In the genomic region with DNA sequence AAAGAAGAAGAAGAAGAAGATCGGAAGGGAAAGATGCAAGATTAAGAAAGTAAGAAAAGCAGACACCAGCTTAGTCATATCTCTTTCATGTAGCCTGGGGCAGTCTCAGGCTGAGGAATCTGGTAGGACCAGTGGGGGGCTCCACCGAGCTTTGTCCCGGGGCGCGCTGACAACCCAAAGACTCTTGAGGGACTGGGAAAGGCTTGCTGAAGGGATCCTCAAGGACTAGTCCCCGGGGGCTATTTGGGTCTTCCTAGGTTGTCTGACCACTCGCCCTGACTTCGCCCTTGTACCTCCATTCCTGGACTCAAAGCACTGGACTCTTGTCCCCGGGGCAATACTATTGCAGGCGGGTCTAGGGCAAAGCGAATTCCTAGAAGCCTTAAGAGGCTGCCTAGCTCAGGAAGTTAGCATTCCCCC, we compare ENCODE assay signal across 8 mouse cellular contexts. TPM values are rescaled to one million over a fixed set of nuclear protein-coding genes. Genes with fewer than 3 reads are reported as not detected.
DNase-seq lines count a peak whose midpoint lies in the region; ATAC-seq lines count a peak whose summit lies in the region.

No protein-coding gene starts in this region.

- peaks cover 2% of the 10 kb centered on the region for H3K36me3 ChIP-seq in intestine, embryonic 16.5 days (ENCODE audit: control insufficient read depth, insufficient read depth, low read length)
- no peaks in the 10 kb centered on the region for H3K36me3 ChIP-seq in limb, embryonic 11.5 days (ENCODE audit: control insufficient read depth, insufficient read depth, low read length)
- H3K36me3 ChIP-seq in midbrain, embryonic 11.5 days (ENCODE audit: control insufficient read depth, insufficient read depth, low read length), result no peaks in the 10 kb centered on the region

- DNase-seq in urinary bladder, adult 18-20 months (ENCODE audit: low spot score in 2 of 2), result peak; percentile 62 to 75
- DNase-seq in urinary bladder, postnatal 10 days (ENCODE audit: low spot score), result no peak
- peak; percentile 82 for DNase-seq in embryo, embryonic 10.5 days (ENCODE audit: low spot score)
- peak; percentile 59 to 71 for DNase-seq in gastrocnemius, postnatal 4 days (ENCODE audit: low spot score in 2 of 2)
- DNase-seq in limb, embryonic 11.5 days (ENCODE audit: low spot score), result peak; percentile 78
- DNase-seq in midbrain, embryonic 11.5 days (ENCODE audit: low spot score, missing footprints), result no peak
- DNase-seq in spleen, postnatal 36 days (ENCODE audit: low spot score in 2 of 2), result peak; percentile 68 to 72

- peak overlapping the region; percentile 93 for H3K4me2 ChIP-seq in intestine, embryonic 16.5 days (ENCODE audit: low read depth, low read length)
- H3K4me2 ChIP-seq in limb, embryonic 11.5 days (ENCODE audit: low read depth, severe bottlenecking), result peak overlapping the region; percentile 82
- H3K4me2 ChIP-seq in midbrain, embryonic 11.5 days, result peak overlapping the region; percentile 80

- ATAC-seq in intestine, embryonic 16.5 days, result peak; percentile 63
- ATAC-seq in limb, embryonic 11.5 days (ENCODE audit: insufficient number of reproducible peaks, low FRiP score, low TSS enrichment, low read depth), result peak; percentile 21; the same call in 1 of the 2 replicates
- ATAC-seq in midbrain, embryonic 11.5 days (ENCODE audit: low FRiP score), result peak; percentile 30

- 2% methylated on average over 11 of the region's 11 CpGs for WGBS in intestine, embryonic 16.5 days
- 1% methylated on average over 11 of the region's 11 CpGs for WGBS in limb, embryonic 11.5 days
- WGBS in midbrain, embryonic 11.5 days, result 1% methylated on average over 11 of the region's 11 CpGs

- peak overlapping the region; percentile 91 for H3K9ac ChIP-seq in intestine, embryonic 16.5 days (ENCODE audit: low read depth, low read length)
- peak overlapping the region; percentile 79 for H3K9ac ChIP-seq in limb, embryonic 11.5 days (ENCODE audit: low read length)
- H3K9ac ChIP-seq in midbrain, embryonic 11.5 days (ENCODE audit: low read length), result peak overlapping the region; percentile 89

- no peaks in the 10 kb centered on the region for H3K9me3 ChIP-seq in intestine, embryonic 16.5 days (ENCODE audit: control insufficient read depth, low read length)
- no peaks in the 10 kb centered on the region for H3K9me3 ChIP-seq in limb, embryonic 11.5 days (ENCODE audit: control insufficient read depth, low read length)
- no peaks in the 10 kb centered on the region for H3K9me3 ChIP-seq in midbrain, embryonic 11.5 days (ENCODE audit: control insufficient read depth, low read length)

- peaks cover 29% of the 10 kb centered on the region for H3K4me1 ChIP-seq in intestine, embryonic 16.5 days (ENCODE audit: control insufficient read depth, insufficient read depth, low read length)
- peaks cover 15% of the 10 kb centered on the region for H3K4me1 ChIP-seq in limb, embryonic 11.5 days (ENCODE audit: control insufficient read depth, insufficient read depth, low read length)
- H3K4me1 ChIP-seq in midbrain, embryonic 11.5 days (ENCODE audit: control insufficient read depth, insufficient read depth, low read length), result peaks cover 6% of the 10 kb centered on the region

- H3K27ac ChIP-seq in intestine, embryonic 16.5 days (ENCODE audit: low read length), result peak overlapping the region; percentile 97
- H3K27ac ChIP-seq in limb, embryonic 11.5 days (replicated peaks; ENCODE audit: low read depth, low read length), result peak overlapping the region; percentile 92
- peak overlapping the region; percentile 88 for H3K27ac ChIP-seq in midbrain, embryonic 11.5 days (ENCODE audit: low read depth, low read length)

- peak overlapping the region; percentile 76 for H3K4me3 ChIP-seq in intestine, embryonic 16.5 days (ENCODE audit: low read length)
- peak overlapping the region; percentile 82 for H3K4me3 ChIP-seq in limb, embryonic 11.5 days (ENCODE audit: low read depth, low read length)
- peak overlapping the region; percentile 80 for H3K4me3 ChIP-seq in midbrain, embryonic 11.5 days (ENCODE audit: low read depth, low read length)

- no peaks in the 10 kb centered on the region for H3K27me3 ChIP-seq in intestine, embryonic 16.5 days (replicated peaks; ENCODE audit: control insufficient read depth, insufficient read depth, low read length)
- no peaks in the 10 kb centered on the region for H3K27me3 ChIP-seq in limb, embryonic 11.5 days (ENCODE audit: control insufficient read depth, insufficient read depth, low read length)
- H3K27me3 ChIP-seq in midbrain, embryonic 11.5 days (ENCODE audit: control insufficient read depth, insufficient read depth, low read length), result no peaks in the 10 kb centered on the region

RNA-seq across cellular contexts. Expression of a gene that starts 0.4 kb away (rescaled TPM):
- total RNA-seq in gastrocnemius, postnatal 4 days (2021), result 100 to 1,000 TPM; 113 to 128 TPM
- polyA plus RNA-seq in intestine, embryonic 16.5 days (2015; fragmentation: Nextera tagmentation; extraction: Ambion mirVana), result 83.5 and 86.5 TPM in 2 replicates
- 97.7 and 101 TPM in 2 replicates for polyA plus RNA-seq in limb, embryonic 11.5 days (2014; fragmentation: Nextera tagmentation; extraction: Ambion mirVana)
- polyA plus RNA-seq in midbrain, embryonic 11.5 days (2014; fragmentation: Nextera tagmentation; extraction: Ambion mirVana), result 53.2 and 60.2 TPM in 2 replicates

RNA-seq across cellular contexts. Expression of a gene that starts 24.1 kb away (rescaled TPM):
- under 1 TPM; 0.27 to 0.57 TPM for total RNA-seq in gastrocnemius, postnatal 4 days (2021)
- polyA plus RNA-seq in intestine, embryonic 16.5 days (2015; fragmentation: Nextera tagmentation; extraction: Ambion mirVana), result 10.0 and 11.3 TPM in 2 replicates
- polyA plus RNA-seq in limb, embryonic 11.5 days (2014; fragmentation: Nextera tagmentation; extraction: Ambion mirVana), result 2.5 and 4.6 TPM in 2 replicates
- polyA plus RNA-seq in midbrain, embryonic 11.5 days (2014; fragmentation: Nextera tagmentation; extraction: Ambion mirVana), result 0.30 and 0.66 TPM in 2 replicates

RNA-seq across cellular contexts. Expression of a gene that starts 24.6 kb away (rescaled TPM):
- 1 to 10 TPM; 2.2 TPM for total RNA-seq in gastrocnemius, postnatal 4 days (2021)
- 0.12 and 0.21 TPM in 2 replicates for polyA plus RNA-seq in intestine, embryonic 16.5 days (2015; fragmentation: Nextera tagmentation; extraction: Ambion mirVana)
- polyA plus RNA-seq in limb, embryonic 11.5 days (2014; fragmentation: Nextera tagmentation; extraction: Ambion mirVana), result 0.85 and 0.89 TPM in 2 replicates
- polyA plus RNA-seq in midbrain, embryonic 11.5 days (2014; fragmentation: Nextera tagmentation; extraction: Ambion mirVana), result 3.0 TPM in 2 replicates

RNA-seq across cellular contexts. Expression of a gene that starts 51.0 kb away (rescaled TPM):
- under 1 TPM in 1 of 2 experiments, not detected in 1; 0.54 TPM for total RNA-seq in gastrocnemius, postnatal 4 days (2021)
- polyA plus RNA-seq in intestine, embryonic 16.5 days (2015; fragmentation: Nextera tagmentation; extraction: Ambion mirVana), result not detected in 2 replicates
- polyA plus RNA-seq in limb, embryonic 11.5 days (2014; fragmentation: Nextera tagmentation; extraction: Ambion mirVana), result not detected in 2 replicates
- not detected in 2 replicates for polyA plus RNA-seq in midbrain, embryonic 11.5 days (2014; fragmentation: Nextera tagmentation; extraction: Ambion mirVana)

RNA-seq across cellular contexts. Expression of a gene that starts 56.2 kb away (rescaled TPM):
- not detected for total RNA-seq in gastrocnemius, postnatal 4 days (2021)
- polyA plus RNA-seq in intestine, embryonic 16.5 days (2015; fragmentation: Nextera tagmentation; extraction: Ambion mirVana), result not detected in 2 replicates
- not detected in 2 replicates for polyA plus RNA-seq in limb, embryonic 11.5 days (2014; fragmentation: Nextera tagmentation; extraction: Ambion mirVana)
- not detected in 2 replicates for polyA plus RNA-seq in midbrain, embryonic 11.5 days (2014; fragmentation: Nextera tagmentation; extraction: Ambion mirVana)

Comparison
In these comparisons a context has a peak if more than half of its experiments do, and no peak if none do; other contexts are left out.
1. DNase-seq: peak in urinary bladder, adult 18-20 months (2 of 2), embryo, embryonic 10.5 days (single experiment), gastrocnemius, postnatal 4 days (2 of 2), limb, embryonic 11.5 days (single experiment) and spleen, postnatal 36 days (2 of 2); none in urinary bladder, postnatal 10 days (single experiment) and midbrain, embryonic 11.5 days (single experiment).
2. Peak in every context shown above with its lines, with median percentiles within 50 percentile points of each other: ATAC-seq, H3K27ac ChIP-seq, H3K4me2 ChIP-seq, H3K4me3 ChIP-seq and H3K9ac ChIP-seq.